Mouse (Mus musculus): ENCODE data around the gene Nup98.

DNA sequence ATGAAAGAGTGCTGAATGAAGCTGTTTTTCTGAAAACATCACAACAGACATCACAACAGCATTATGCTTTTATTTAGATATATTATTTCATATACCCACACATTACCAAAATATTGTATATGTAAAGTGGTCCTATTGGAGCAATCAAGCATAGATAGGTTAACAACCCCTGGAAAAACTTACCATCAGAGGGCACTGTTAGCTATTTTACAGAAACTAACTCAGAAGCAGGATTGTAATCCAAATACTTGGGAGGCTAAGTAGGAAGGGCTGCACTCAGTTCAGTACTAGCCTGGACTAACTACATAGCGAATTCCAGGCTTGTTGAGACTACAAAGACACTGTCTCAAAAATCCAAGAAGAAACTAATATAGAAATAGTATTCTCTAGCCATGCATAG lies 17.6 kb downstream of the Nup98 start:
- no peak for TF ChIP-seq CTCF (IDR thresholded peaks at IDR 0.05; ENCODE audit: low read depth)
- no peak for TF ChIP-seq EP300 (IDR thresholded peaks at IDR 0.05; ENCODE audit: low read depth)

Data from liver, embryonic 14.5 days (tissue).